ENCODE assay signal across 16 mouse cellular contexts in the genomic region with DNA sequence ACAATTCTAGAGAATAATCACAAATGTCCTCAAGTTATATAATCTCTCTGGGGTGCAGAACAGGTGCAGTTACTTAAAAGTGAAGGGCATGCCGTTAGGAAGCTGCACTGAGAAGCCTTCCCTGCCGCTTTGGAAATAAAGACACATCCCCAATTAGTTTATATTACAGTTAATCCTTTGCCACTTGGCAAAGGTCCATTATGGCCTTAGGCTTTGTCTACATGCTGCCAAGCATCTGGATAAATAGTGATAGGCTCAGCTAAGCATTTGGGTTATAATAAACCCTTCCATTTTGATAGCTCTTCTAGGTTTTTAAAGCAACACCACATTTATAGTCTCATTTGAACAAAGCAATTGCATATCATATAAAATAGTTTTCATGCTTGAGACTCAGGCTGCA.
DNase-seq lines count a peak whose midpoint lies in the region; ATAC-seq lines count a peak whose summit lies in the region.
"Had no signal": no experiment of that assay in that cellular context is flagged by ENCODE, and none has a peak within 500 bp of the region (broad histone marks: within the 10 kb centered on the region; RNA-seq: fewer than 3 reads in every experiment).

No protein-coding gene starts in this region.

- 0 out of 2 replicates have a peak, but pooled peaks have one; percentile 26 for ATAC-seq in forebrain, embryonic 14.5 days
- ATAC-seq in midbrain, embryonic 14.5 days (ENCODE audit: low FRiP score, low TSS enrichment) = no peak
- ATAC-seq in midbrain, embryonic 13.5 days = no peak
- ATAC-seq: forebrain, embryonic 15.5 days had no signal

- no peak overlapping the region for H3K27ac ChIP-seq in forebrain, embryonic 14.5 days (ENCODE audit: low read depth, low read length)
- no peak overlapping the region for H3K27ac ChIP-seq in forebrain, embryonic 10.5 days
- H3K27ac ChIP-seq in midbrain, embryonic 14.5 days (replicated peaks; ENCODE audit: low read depth, low read length) = no peak overlapping the region
- H3K27ac ChIP-seq in midbrain, embryonic 13.5 days = no peak overlapping the region
- H3K27ac ChIP-seq: embryonic facial prominence, embryonic 13.5 days; forebrain, embryonic 15.5 days; hindbrain, embryonic 10.5 days had no signal

- peak; percentile 27 for DNase-seq in forebrain, embryonic 14.5 days (ENCODE audit: low spot score)
- DNase-seq in forebrain, embryonic 10.5 days (ENCODE audit: extremely low spot score, low spot score) = no peak
- DNase-seq in midbrain, embryonic 14.5 days = peak; percentile 56
- DNase-seq in retina, adult 2 months (ENCODE audit: low read depth, low spot score) = peak; percentile 13
- DNase-seq in retina, embryonic 14.5 days (ENCODE audit: low spot score) = no peak
- no peak for DNase-seq in kidney, adult 9 months
- DNase-seq: adrenal gland, postnatal 10 days; cerebellum, adult 11-12 months; cerebellum, adult 9-10 months; cerebellum, postnatal 25 days; gastrocnemius, postnatal 25 days had no signal

- no peaks in the 10 kb centered on the region for H3K9me3 ChIP-seq in forebrain, embryonic 14.5 days (replicated peaks; ENCODE audit: control insufficient read depth, low read length)
- H3K9me3 ChIP-seq in forebrain, embryonic 10.5 days = no peaks in the 10 kb centered on the region
- H3K9me3 ChIP-seq in midbrain, embryonic 14.5 days (ENCODE audit: control insufficient read depth, low read length) = no peaks in the 10 kb centered on the region
- H3K9me3 ChIP-seq in midbrain, embryonic 13.5 days = no peaks in the 10 kb centered on the region
- H3K9me3 ChIP-seq: embryonic facial prominence, embryonic 13.5 days; forebrain, embryonic 15.5 days; heart, embryonic 12.5 days; hindbrain, embryonic 10.5 days had no signal

- H3K27me3 ChIP-seq in forebrain, embryonic 14.5 days (replicated peaks; ENCODE audit: control insufficient read depth, insufficient read depth, low read length) = no peaks in the 10 kb centered on the region
- H3K27me3 ChIP-seq in forebrain, embryonic 10.5 days (ENCODE audit: poor library complexity, severe bottlenecking) = no peaks in the 10 kb centered on the region
- no peaks in the 10 kb centered on the region for H3K27me3 ChIP-seq in midbrain, embryonic 14.5 days (ENCODE audit: control insufficient read depth, insufficient read depth, low read length)
- no peaks in the 10 kb centered on the region for H3K27me3 ChIP-seq in midbrain, embryonic 13.5 days
- H3K27me3 ChIP-seq: embryonic facial prominence, embryonic 13.5 days; forebrain, embryonic 15.5 days; heart, embryonic 12.5 days had no signal

- H3K4me3 ChIP-seq in forebrain, embryonic 14.5 days (ENCODE audit: low read depth, low read length) = no peak overlapping the region
- H3K4me3 ChIP-seq in forebrain, embryonic 10.5 days = no peak overlapping the region
- H3K4me3 ChIP-seq in midbrain, embryonic 14.5 days (replicated peaks; ENCODE audit: low read depth, low read length) = no peak overlapping the region
- H3K4me3 ChIP-seq in midbrain, embryonic 13.5 days (replicated peaks) = no peak overlapping the region
- H3K4me3 ChIP-seq: embryonic facial prominence, embryonic 13.5 days; forebrain, embryonic 15.5 days; heart, embryonic 12.5 days; hindbrain, embryonic 10.5 days had no signal

- H3K36me3 ChIP-seq in forebrain, embryonic 14.5 days (ENCODE audit: control insufficient read depth, insufficient read depth, low read length) = no peaks in the 10 kb centered on the region
- no peaks in the 10 kb centered on the region for H3K36me3 ChIP-seq in forebrain, embryonic 10.5 days (replicated peaks)
- H3K36me3 ChIP-seq in midbrain, embryonic 14.5 days (ENCODE audit: control insufficient read depth, insufficient read depth, low read length) = no peaks in the 10 kb centered on the region
- no peaks in the 10 kb centered on the region for H3K36me3 ChIP-seq in midbrain, embryonic 13.5 days
- H3K36me3 ChIP-seq: embryonic facial prominence, embryonic 13.5 days; forebrain, embryonic 15.5 days; heart, embryonic 12.5 days; hindbrain, embryonic 10.5 days had no signal

- no peaks in the 10 kb centered on the region for H3K4me1 ChIP-seq in forebrain, embryonic 14.5 days (ENCODE audit: control insufficient read depth, insufficient read depth, low read length)
- no peaks in the 10 kb centered on the region for H3K4me1 ChIP-seq in forebrain, embryonic 10.5 days
- H3K4me1 ChIP-seq in midbrain, embryonic 14.5 days (ENCODE audit: control insufficient read depth, insufficient read depth, low read length) = no peaks in the 10 kb centered on the region
- no peaks in the 10 kb centered on the region for H3K4me1 ChIP-seq in midbrain, embryonic 13.5 days (replicated peaks)
- H3K4me1 ChIP-seq: embryonic facial prominence, embryonic 13.5 days; forebrain, embryonic 15.5 days; heart, embryonic 12.5 days; hindbrain, embryonic 10.5 days had no signal

- 29% methylated on average over 2 of the region's 2 CpGs for WGBS in forebrain, embryonic 14.5 days
- 60% methylated on average over 2 of the region's 2 CpGs for WGBS in forebrain, embryonic 10.5 days
- 48% methylated on average over 2 of the region's 2 CpGs for WGBS in midbrain, embryonic 14.5 days
- 52% methylated on average over 2 of the region's 2 CpGs for WGBS in midbrain, embryonic 13.5 days

- no peak overlapping the region for H3K9ac ChIP-seq in forebrain, embryonic 14.5 days (ENCODE audit: low read length)
- no peak overlapping the region for H3K9ac ChIP-seq in midbrain, embryonic 14.5 days (replicated peaks; ENCODE audit: low read length)
- H3K9ac ChIP-seq in midbrain, embryonic 13.5 days (replicated peaks) = no peak overlapping the region
- H3K9ac ChIP-seq: embryonic facial prominence, embryonic 13.5 days; forebrain, embryonic 15.5 days; heart, embryonic 12.5 days had no signal

- H3K4me2 ChIP-seq in forebrain, embryonic 14.5 days (ENCODE audit: low read length) = no peak overlapping the region
- no peak overlapping the region for H3K4me2 ChIP-seq in midbrain, embryonic 14.5 days (ENCODE audit: low read length)
- H3K4me2 ChIP-seq in midbrain, embryonic 13.5 days (replicated peaks) = no peak overlapping the region
- H3K4me2 ChIP-seq: embryonic facial prominence, embryonic 13.5 days; forebrain, embryonic 15.5 days; heart, embryonic 12.5 days had no signal

Comparison
In these comparisons a context has a peak if more than half of its experiments do, and no peak if none do; other contexts are left out.
1. DNase-seq: peak in forebrain, embryonic 14.5 days (single experiment), midbrain, embryonic 14.5 days (single experiment) and retina, adult 2 months (single experiment); none in forebrain, embryonic 10.5 days (single experiment), retina, embryonic 14.5 days (single experiment) and kidney, adult 9 months (single experiment).